Mouse (Mus musculus) MEL (cell line): ENCODE results near the gene Snrpd3.

Experiments used
- CTCF ChIP-seq, 3 experiments: IDR thresholded peaks in 2 of 3; conservative IDR thresholded peaks in 1 of 3; 2 replicates each; pipeline ENCODE4 v1.5.1; 2011 to 2012; ENCODE audit warnings: low read length in 3 of 3, low read depth in 2 of 3, mild to moderate bottlenecking in 2 of 3, improper control_type of control experiment in 1 of 3, inconsistent platforms in 1 of 3, mixed read lengths in 1 of 3, moderate library complexity in 1 of 3; ENCODE audit not compliant: control insufficient read depth in 1 of 3, insufficient read depth in 1 of 3, poor library complexity in 1 of 3, severe bottlenecking in 1 of 3
- POLR2A ChIP-seq, 2 experiments: IDR thresholded peaks; 2 replicates each; pipeline ENCODE4 v1.6.1; 2011 to 2012; ENCODE audit warnings: low read length in 2 of 2, mild to moderate bottlenecking in 2 of 2, control low read depth in 1 of 2, improper control_type of control experiment in 1 of 2, low read depth in 1 of 2, moderate library complexity in 1 of 2; ENCODE audit not compliant: control insufficient read depth in 1 of 2, insufficient read depth in 1 of 2, poor library complexity in 1 of 2
- POLR2AphosphoS5 ChIP-seq: IDR thresholded peaks from 2 replicates; pipeline ENCODE4 v1.6.1; 2012; ENCODE audit warnings: low read depth, borderline replicate concordance, mild to moderate bottlenecking, inconsistent platforms, low read length, moderate library complexity, mixed read lengths

GRCm38 (mm10) chr10:75558515-75558914 is 41.2 kb downstream of the Snrpd3 start:
- TF ChIP-seq POLR2A (IDR thresholded peaks at IDR 0.05; ENCODE audit: control insufficient read depth in 1 of 2, insufficient read depth in 1 of 2, low read depth in 1 of 2, low read length in 2 of 2, poor library complexity in 1 of 2) (no peak), CTCF (IDR thresholded peaks at IDR 0.05 in 2 of 3, conservative IDR thresholded peaks at IDR 0.05 in 1 of 3; ENCODE audit: control insufficient read depth in 1 of 3, insufficient read depth in 1 of 3, low read depth in 2 of 3, low read length in 3 of 3, poor library complexity in 1 of 3, severe bottlenecking in 1 of 3) (no peak), POLR2AphosphoS5 (no peak)
